Mouse (Mus musculus) ovary, postnatal 36 days (tissue): ENCODE measurements around the gene Irak4.

Experiments
- DNase-seq: peaks from one replicate; pipeline ENCODE4 v3.0.0; 2022; ENCODE audit warnings: low spot score, mixed read lengths

The Irak4 gene

DNA sequence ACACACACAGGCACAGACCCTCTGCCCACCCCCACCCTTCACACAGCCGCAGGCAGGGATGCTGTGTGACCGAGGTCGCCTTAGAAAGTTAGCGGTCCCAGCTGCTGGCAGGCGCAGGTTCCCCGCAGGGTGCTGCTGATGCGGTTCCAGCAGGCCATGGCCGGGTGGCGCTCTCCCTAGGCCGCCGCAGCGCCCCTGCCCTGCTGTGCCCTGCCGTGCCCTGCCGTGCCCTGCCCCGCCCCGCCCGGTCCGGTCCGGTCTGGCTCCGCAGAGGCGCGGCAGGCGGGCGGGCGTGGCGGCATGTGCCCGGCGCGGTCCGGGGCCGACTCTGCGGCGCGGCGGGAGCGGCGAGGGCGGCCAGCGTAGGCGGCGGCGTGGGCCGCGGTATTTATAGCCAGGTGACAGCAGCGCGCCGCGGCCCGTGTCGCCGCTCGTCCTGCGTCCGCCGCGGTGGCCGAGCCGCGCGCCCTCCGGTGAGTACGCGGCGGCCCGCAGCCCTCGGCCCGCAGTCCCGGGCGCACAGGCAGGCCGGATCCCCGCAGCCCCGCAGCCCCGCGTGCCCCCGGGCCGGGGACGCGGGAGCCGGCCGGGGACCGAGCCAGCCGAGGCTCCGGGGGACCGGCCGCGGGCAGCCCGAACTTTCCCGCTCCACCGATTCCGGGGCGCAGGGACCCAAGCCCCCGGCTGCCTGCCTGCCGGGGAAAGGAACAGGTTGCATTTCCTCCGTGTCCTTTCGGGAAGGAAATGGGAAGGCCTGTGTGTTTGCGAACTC, 85.6 kb downstream of the Irak4 start, which contains the start of gene Tmem117:
Gene Tmem117, plus strand, starts transcription at position 403 of the 772 bp plus-strand sequence.
- DNase-seq = peak; percentile 49

DNA sequence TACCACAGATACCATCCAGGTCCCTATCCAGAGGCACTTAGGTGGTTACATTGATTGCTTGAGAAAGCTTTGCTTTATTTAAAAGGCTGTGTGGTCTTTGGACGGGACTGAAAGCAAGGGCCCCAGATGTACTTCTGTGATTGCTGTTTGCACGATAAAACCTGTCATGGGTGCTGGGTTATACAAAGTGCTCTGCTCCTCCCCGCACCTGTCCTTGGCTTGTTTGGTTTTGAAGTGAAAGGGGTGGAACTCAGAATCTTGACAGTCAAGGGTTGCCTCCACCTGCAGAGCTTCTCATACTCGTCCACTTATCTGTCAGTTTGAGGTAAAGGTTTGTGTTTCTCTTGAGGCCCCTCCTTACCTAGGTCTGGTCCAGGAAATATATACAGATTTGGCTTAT, 87.1 kb downstream of the Irak4 start:
- DNase-seq = no peak
